Comparison of ENCODE assay signal across 28 mouse cellular contexts in genomic region chr19:59190431-59191122, GRCm38 (mm10). TPM values are rescaled to one million over a fixed set of nuclear protein-coding genes. Genes with fewer than 3 reads are reported as not detected.
DNase-seq lines count a peak whose midpoint lies in the region; ATAC-seq lines count a peak whose summit lies in the region.
"Had no signal": no experiment of that assay in that cellular context is flagged by ENCODE, and none has a peak within 500 bp of the region (broad histone marks: within the 10 kb centered on the region; RNA-seq: fewer than 3 reads in every experiment).

No protein-coding gene starts in this region.

- no peak overlapping the region for H3K4me3 ChIP-seq in heart, embryonic 12.5 days
- H3K4me3 ChIP-seq in limb, embryonic 10.5 days = no peak overlapping the region
- H3K4me3 ChIP-seq: heart, adult 2 months; hindbrain, embryonic 15.5 days; intestine, embryonic 15.5 days had no signal

- no peak for ATAC-seq in heart, embryonic 12.5 days (ENCODE audit: insufficient number of reproducible peaks, low FRiP score)
- no peak for ATAC-seq in CD4-positive, CD25-positive, alpha-beta regulatory T cell, adult 4 months
- ATAC-seq: activated CD4-positive, CD25-positive, alpha-beta regulatory T cell, adult 4 months; intestine, embryonic 15.5 days; liver, postnatal 0 days; lung, postnatal 0 days had no signal

- peak; percentile 55 for DNase-seq in heart, adult 11 months
- DNase-seq in R1 (ENCODE audit: low read depth, low spot score) = peak; percentile 22
- DNase-seq in embryo, embryonic 11 days = peak; percentile 28
- peak; percentile 40 for DNase-seq in limb, embryonic 10.5 days (ENCODE audit: low spot score)
- DNase-seq in thymus, postnatal 14 days = no peak
- DNase-seq: adrenal gland, postnatal 14 days; B cell, adult 2 months; cerebellum, adult 8-10 months; gastrocnemius, postnatal 25 days; heart, adult 2 months; kidney, adult 9 months; kidney, postnatal 14 days; left cerebral cortex, postnatal 4 days; liver, postnatal 0 days; right cerebral cortex, postnatal 25 days; spleen, adult 18-20 months; thymus, adult 18-20 months had no signal

- no peaks in the 10 kb centered on the region for H3K36me3 ChIP-seq in heart, embryonic 12.5 days
- H3K36me3 ChIP-seq in limb, embryonic 10.5 days = no peaks in the 10 kb centered on the region
- H3K36me3 ChIP-seq: hindbrain, embryonic 15.5 days; intestine, embryonic 15.5 days had no signal

- H3K27me3 ChIP-seq in heart, embryonic 12.5 days (replicated peaks) = peaks cover 79% of the 10 kb centered on the region
- H3K27me3 ChIP-seq in limb, embryonic 10.5 days (ENCODE audit: low read depth, poor library complexity, severe bottlenecking) = peaks cover 100% of the 10 kb centered on the region

- no peak overlapping the region for H3K9ac ChIP-seq in heart, embryonic 12.5 days
- H3K9ac ChIP-seq: hindbrain, embryonic 15.5 days; intestine, embryonic 15.5 days; liver, postnatal 0 days had no signal

- WGBS in heart, embryonic 12.5 days = 3% methylated on average over 8 of the region's 8 CpGs
- WGBS in limb, embryonic 10.5 days = under 1% methylated on average over 8 of the region's 8 CpGs

- H3K4me2 ChIP-seq in heart, embryonic 12.5 days = no peak overlapping the region
- H3K4me2 ChIP-seq: hindbrain, embryonic 15.5 days; intestine, embryonic 15.5 days had no signal

- peaks cover 9% of the 10 kb centered on the region for H3K4me1 ChIP-seq in heart, embryonic 12.5 days (replicated peaks)
- H3K4me1 ChIP-seq in limb, embryonic 10.5 days = peaks cover 28% of the 10 kb centered on the region

- no peak overlapping the region for H3K27ac ChIP-seq in heart, embryonic 12.5 days (ENCODE audit: poor library complexity, severe bottlenecking)
- no peak overlapping the region for H3K27ac ChIP-seq in limb, embryonic 10.5 days
- H3K27ac ChIP-seq: heart, adult 2 months; hindbrain, embryonic 15.5 days; intestine, embryonic 15.5 days; macrophage had no signal

- no peaks in the 10 kb centered on the region for H3K9me3 ChIP-seq in heart, embryonic 12.5 days (replicated peaks)
- no peaks in the 10 kb centered on the region for H3K9me3 ChIP-seq in limb, embryonic 10.5 days (replicated peaks)
- H3K9me3 ChIP-seq: hindbrain, embryonic 15.5 days; intestine, embryonic 15.5 days had no signal

RNA-seq across cellular contexts. Expression of gene Vax1, which starts 20.7 kb away (rescaled TPM):
- not detected in 2 replicates for polyA plus RNA-seq in heart, embryonic 12.5 days (2016; fragmentation: Nextera tagmentation; extraction: Ambion mirVana)
- polyA plus RNA-seq in limb, embryonic 10.5 days (2016; fragmentation: Nextera tagmentation; extraction: Ambion mirVana) = not detected in 2 replicates
- polyA plus RNA-seq in CD4-positive, CD25-positive, alpha-beta regulatory T cell, adult 4 months (2017; shearing (Covaris generic)) = not detected
- polyA plus RNA-seq: activated CD4-positive, CD25-positive, alpha-beta regulatory T cell, adult 4 months; embryonic facial prominence, embryonic 14.5 days; heart, adult 2 months; heart, embryonic 14.5 days; intestine, embryonic 15.5 days; liver, adult 2 months; liver, postnatal 0 days; lung, postnatal 0 days; macrophage had no signal

RNA-seq across cellular contexts. Expression of gene Kcnk18, which starts 28.4 kb away (rescaled TPM):
- not detected in 2 replicates for polyA plus RNA-seq in heart, embryonic 12.5 days (2016; fragmentation: Nextera tagmentation; extraction: Ambion mirVana)
- not detected in 2 replicates for polyA plus RNA-seq in limb, embryonic 10.5 days (2016; fragmentation: Nextera tagmentation; extraction: Ambion mirVana)
- not detected for polyA plus RNA-seq in CD4-positive, CD25-positive, alpha-beta regulatory T cell, adult 4 months (2017; shearing (Covaris generic))
- polyA plus RNA-seq: activated CD4-positive, CD25-positive, alpha-beta regulatory T cell, adult 4 months; heart, adult 2 months; heart, embryonic 14.5 days; intestine, embryonic 15.5 days; liver, adult 2 months; liver, postnatal 0 days; lung, postnatal 0 days; macrophage; midbrain, postnatal 0 days had no signal
